Mouse (Mus musculus): ENCODE measurements around the gene Cuedc1.

- TF ChIP-seq CTCF (IDR thresholded peaks at IDR 0.05; ENCODE audit: control insufficient read depth, insufficient read depth, low read length) (no peak), POLR2A (IDR thresholded peaks at IDR 0.05; ENCODE audit: borderline replicate concordance, control insufficient read depth, low read depth, low read length) (no peak)
Measured at GRCm38 (mm10) chr11:88171876-88172442, 74.1 kb downstream of the Cuedc1 start.

Data from bone marrow, adult 2 months (tissue).